Mouse (Mus musculus): ENCODE data around the gene Dhdh.
"Not testable (repeated sequence)": the region's sequence is repeated elsewhere in the genome, so short reads cannot be mapped to it uniquely, and the experiment has no call there.

Gene Dhdh

GRCm38 (mm10) chr7:45475291-45475969, 13.2 kb downstream of the Dhdh start:
- no peak for DNase-seq (ENCODE audit: low read depth, low spot score)

GRCm38 (mm10) chr7:45470869-45471268, 17.7 kb downstream of the Dhdh start:
- peak; percentile 79 for DNase-seq (ENCODE audit: low read depth, low spot score)

GRCm38 (mm10) chr7:45467090-45467670, 21.4 kb downstream of the Dhdh start:
- DNase-seq (ENCODE audit: low read depth, low spot score) = no peak

- peak; percentile 95 for DNase-seq (ENCODE audit: low read depth, low spot score)
Measured at GRCm38 (mm10) chr7:45466283-45467089, 22.1 kb downstream of the Dhdh start, which contains the start of gene Bax. Bax (minus strand) TSS chr7:45466898.

GRCm38 (mm10) chr7:45465549-45465948, 23.1 kb downstream of the Dhdh start:
- no peak for DNase-seq (ENCODE audit: low read depth, low spot score)

- DNase-seq (ENCODE audit: low read depth, low spot score) = no peak
Measured at GRCm38 (mm10) chr7:45465112-45465511, 23.5 kb downstream of the Dhdh start.

- DNase-seq (ENCODE audit: low read depth, low spot score) = no peak
Measured at GRCm38 (mm10) chr7:45463987-45464778, 24.4 kb downstream of the Dhdh start.

GRCm38 (mm10) chr7:45462868-45463267, 25.7 kb downstream of the Dhdh start:
- not testable (repeated sequence) for DNase-seq (ENCODE audit: low read depth, low spot score)

- DNase-seq (ENCODE audit: low read depth, low spot score) = no peak
Measured at GRCm38 (mm10) chr7:45462325-45462724, 26.3 kb downstream of the Dhdh start.

GRCm38 (mm10) chr7:45461781-45462180, 26.8 kb downstream of the Dhdh start:
- DNase-seq (ENCODE audit: low read depth, low spot score) = no peak

GRCm38 (mm10) chr7:45461326-45461725, 27.3 kb downstream of the Dhdh start:
- no peak for DNase-seq (ENCODE audit: low read depth, low spot score)

GRCm38 (mm10) chr7:45460860-45461314, 27.7 kb downstream of the Dhdh start:
- DNase-seq (ENCODE audit: low read depth, low spot score) = no peak

- DNase-seq (ENCODE audit: low read depth, low spot score) = no peak
Measured at GRCm38 (mm10) chr7:45460377-45460776, 28.2 kb downstream of the Dhdh start.

- peak; percentile 97 for DNase-seq (ENCODE audit: low read depth, low spot score)
Measured at GRCm38 (mm10) chr7:45459564-45460140, 29.0 kb downstream of the Dhdh start, which contains the start of gene Ftl1. Ftl1 (minus strand) TSS chr7:45459884.

- DNase-seq (ENCODE audit: low read depth, low spot score) = peak; percentile 89
Measured at GRCm38 (mm10) chr7:45458748-45459563, 29.6 kb downstream of the Dhdh start.

- DNase-seq (ENCODE audit: low read depth, low spot score) = no peak
Measured at GRCm38 (mm10) chr7:45457204-45458060, 31.2 kb downstream of the Dhdh start.

- no peak for DNase-seq (ENCODE audit: low read depth, low spot score)
Measured at GRCm38 (mm10) chr7:45456721-45457203, 31.8 kb downstream of the Dhdh start.

GRCm38 (mm10) chr7:45455932-45456696, 32.5 kb downstream of the Dhdh start:
- DNase-seq (ENCODE audit: low read depth, low spot score) = no peak

Data from CD4-positive helper T cell, adult 2 months (primary cell).